Mouse (Mus musculus) T-cell, adult 2 months (primary cell): Measurements from ENCODE around the gene Phf5a.

Source experiments
- DNase-seq: peaks from one replicate; pipeline ENCODE4 v3.0.0; 2022; ENCODE audit warnings: low spot score

The Phf5a gene

DNA sequence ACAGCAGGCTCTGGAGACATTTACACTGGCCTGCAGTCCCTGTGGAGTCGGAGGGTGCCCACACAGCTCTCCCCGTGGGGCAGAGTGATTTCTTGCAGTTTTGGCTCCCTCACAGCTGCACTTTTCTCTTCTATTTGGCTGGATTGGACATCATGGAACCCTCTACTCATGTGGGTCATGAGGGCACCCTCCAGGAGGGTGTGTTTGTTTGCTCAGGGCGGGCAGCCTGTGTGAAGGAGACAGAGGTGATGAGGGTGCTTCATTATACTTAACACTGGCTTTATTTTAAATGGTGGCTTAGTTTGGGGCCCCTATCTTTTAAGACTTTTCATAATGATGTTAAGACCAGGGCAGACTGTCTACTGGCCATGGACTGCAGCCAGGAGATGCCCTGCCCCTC lies 46.9 kb downstream of the Phf5a start:
- no peak for DNase-seq

- DNase-seq: no peak
These were observed 49.1 kb downstream of the Phf5a start for GRCm38 (mm10) chr15:81822631-81823030.

DNA sequence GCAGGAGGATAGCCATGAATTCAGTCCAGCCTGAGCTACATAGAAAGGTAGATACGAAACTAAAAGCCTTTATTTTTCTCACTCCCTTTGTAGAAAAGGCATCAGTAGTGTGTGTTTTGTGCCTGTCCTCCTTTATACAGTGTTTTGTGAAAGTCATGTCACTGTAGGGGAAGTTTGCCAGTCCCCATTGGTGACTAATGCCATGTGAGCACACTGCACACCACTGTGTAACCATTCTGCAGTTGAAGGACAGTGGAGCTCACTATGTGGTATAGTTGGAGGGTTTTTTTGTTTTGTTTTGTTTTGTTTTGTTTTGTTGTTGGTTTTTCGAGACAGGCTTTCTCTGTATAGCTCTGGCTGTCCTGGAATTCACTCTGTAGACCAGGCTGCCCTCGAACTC lies 53.3 kb downstream of the Phf5a start:
- no peak for DNase-seq

GRCm38 (mm10) chr15:81814716-81815370 lies 56.9 kb downstream of the Phf5a start:
- no peak for DNase-seq
